Mouse (Mus musculus) liver, postnatal 0 days (tissue): ENCODE measurements around the gene Bex4.

ENCODE experiments used
- CTCF ChIP-seq: sonication (generic); IDR thresholded peaks from 2 replicates; pipeline ENCODE4 v1.5.1; 2016; ENCODE audit warnings: antibody characterized with exemption, low read depth
- EP300 ChIP-seq: IDR thresholded peaks from 2 replicates; pipeline ENCODE4 v1.6.1; 2016; ENCODE audit warnings: antibody characterized with exemption, low read depth, mild to moderate bottlenecking

DNA sequence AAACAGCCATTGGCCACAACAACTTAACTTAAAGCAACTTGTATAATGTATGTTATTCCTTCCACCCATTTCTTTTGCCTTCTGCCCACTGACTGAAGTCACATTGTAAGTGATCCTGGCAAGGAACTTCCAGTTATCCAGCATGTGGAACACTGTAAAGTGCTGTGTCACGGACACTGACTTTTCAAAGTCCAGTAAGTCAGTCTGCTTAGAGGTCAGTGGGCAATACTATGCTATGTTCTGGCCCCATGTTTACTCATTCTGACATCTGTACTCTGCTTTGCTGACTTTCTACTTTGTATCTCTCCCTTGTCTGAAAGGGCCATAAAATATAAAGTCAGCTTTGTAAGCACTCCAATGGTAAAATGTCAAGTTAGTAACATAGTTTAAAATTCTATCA, 44.3 kb downstream of the Bex4 start:
- TF ChIP-seq CTCF, result no peak
- peak; percentile 59; the same call in 1 of the 2 replicates for TF ChIP-seq EP300
